Mouse (Mus musculus) myocyte (in vitro differentiated cells): ENCODE measurements around the gene Golim4. TPM values are rescaled to one million over a fixed set of nuclear protein-coding genes. Genes with fewer than 3 reads are reported as not detected.

ENCODE experiments used
- H3K27me3 ChIP-seq: one replicate; pipeline ENCODE4 v1.6.1; 2011; ENCODE audit not compliant: control insufficient read depth, insufficient read depth, insufficient read length
- H3K36me3 ChIP-seq: one replicate; pipeline ENCODE4 v1.6.1; 2011; ENCODE audit not compliant: control insufficient read depth, insufficient read depth
- H3K4me2 ChIP-seq: one replicate; pipeline ENCODE4 v1.6.1; 2011; ENCODE audit warnings: low read depth, control low read depth
- H3K4me3 ChIP-seq: one replicate; pipeline ENCODE4 v1.5.1; 2011; ENCODE audit warnings: mild to moderate bottlenecking, control low read depth, moderate library complexity
- H3K79me2 ChIP-seq: one replicate; pipeline ENCODE4 v1.6.1; 2011; ENCODE audit not compliant: control insufficient read depth, insufficient read depth
- H3ac ChIP-seq: one replicate; pipeline ENCODE4 v1.6.1; 2011; ENCODE audit not compliant: control insufficient read depth, insufficient read length
- CEBPB ChIP-seq: IDR thresholded peaks from 2 replicates; pipeline ENCODE4 v1.6.1; 2011; ENCODE audit warnings: mild to moderate bottlenecking, moderate library complexity; ENCODE audit not compliant: poor library complexity, insufficient read depth, severe bottlenecking
- E2F4 ChIP-seq: IDR thresholded peaks from one replicate; pipeline ENCODE4 v1.6.1; 2011; ENCODE audit warnings: mild to moderate bottlenecking, control low read depth, moderate library complexity; ENCODE audit not compliant: insufficient read depth
- MAX ChIP-seq: IDR thresholded peaks from one replicate; pipeline ENCODE4 v1.6.1; 2011; ENCODE audit warnings: low read depth, mild to moderate bottlenecking, control low read depth
- MYOD1 ChIP-seq, 3 experiments: IDR thresholded peaks; one replicate each; pipeline ENCODE4 v1.6.1; 2011; ENCODE audit warnings: control low read depth in 2 of 3, low read depth in 2 of 3, mild to moderate bottlenecking in 2 of 3, moderate library complexity in 1 of 3; ENCODE audit not compliant: insufficient read length in 2 of 3, control insufficient read depth in 1 of 3
- MYOG ChIP-seq, 3 experiments: IDR thresholded peaks; one replicate each; pipeline ENCODE4 v1.6.1; 2011; ENCODE audit warnings: control low read depth in 2 of 3, low read depth in 2 of 3, mild to moderate bottlenecking in 2 of 3; ENCODE audit not compliant: insufficient read length in 2 of 3, control insufficient read depth in 1 of 3, insufficient read depth in 1 of 3
- POLR2AphosphoS2 ChIP-seq: IDR thresholded peaks from one replicate; pipeline ENCODE4 v1.6.1; 2011; ENCODE audit warnings: low read depth, control low read depth; ENCODE audit not compliant: insufficient read length
- REST ChIP-seq: IDR thresholded peaks from one replicate; pipeline ENCODE4 v1.6.1; 2011; ENCODE audit warnings: mild to moderate bottlenecking, control low read depth, moderate library complexity; ENCODE audit not compliant: insufficient read depth, insufficient read length
- SRF ChIP-seq: IDR thresholded peaks from one replicate; pipeline ENCODE4 v1.6.1; 2011; ENCODE audit warnings: low read depth; ENCODE audit not compliant: control insufficient read depth, insufficient read length
- TCF12 ChIP-seq: IDR thresholded peaks from one replicate; pipeline ENCODE4 v1.6.1; 2011; ENCODE audit warnings: mild to moderate bottlenecking, control low read depth; ENCODE audit not compliant: poor library complexity, insufficient read depth, severe bottlenecking
- TCF3 ChIP-seq: IDR thresholded peaks from one replicate; pipeline ENCODE4 v1.6.1; 2011; ENCODE audit warnings: low read depth, control low read depth; ENCODE audit not compliant: insufficient read length
- USF1 ChIP-seq: IDR thresholded peaks from one replicate; pipeline ENCODE4 v1.6.1; 2011; ENCODE audit warnings: low read depth, mild to moderate bottlenecking, control low read depth, moderate library complexity
- polyA plus RNA-seq: library from polyadenylated mRNA; unstranded; fragments of >200 nt; fragmentation: generic; extraction: Trizol; gene quantifications from one replicate; pipeline ENCODE4 v1.2.1, GENCODE M21; 2012; ENCODE audit warnings: missing spikeins

The Golim4 gene
- polyA plus RNA-seq, 1 experiment: 11.7 TPM

- no peak overlapping the region for H3K4me3 ChIP-seq
- no peaks in the 10 kb centered on the region for H3K79me2 ChIP-seq
- TF ChIP-seq MYOG (IDR thresholded peaks at IDR 0.05; ENCODE audit: control insufficient read depth in 1 of 3, insufficient read depth in 1 of 3, insufficient read length in 2 of 3, low read depth in 2 of 3): no peak
- TF ChIP-seq SRF: no peak
- no peak for TF ChIP-seq POLR2AphosphoS2
- TF ChIP-seq USF1: no peak
- TF ChIP-seq E2F4: no peak
- no peak for TF ChIP-seq MAX
- TF ChIP-seq MYOD1 (IDR thresholded peaks at IDR 0.05; ENCODE audit: control insufficient read depth in 1 of 3, insufficient read length in 2 of 3, low read depth in 2 of 3): no peak
- no peak for TF ChIP-seq CEBPB
- no peak for TF ChIP-seq TCF12
- no peak for TF ChIP-seq REST
- H3K4me2 ChIP-seq: no peak overlapping the region
- peaks cover 28% of the 10 kb centered on the region for H3K36me3 ChIP-seq
- no peak overlapping the region for H3ac ChIP-seq
- H3K27me3 ChIP-seq: no peaks in the 10 kb centered on the region
Measured at GRCm38 (mm10) chr3:75891581-75891980, 65.2 kb downstream of the Golim4 start.

GRCm38 (mm10) chr3:75889323-75889722 lies 67.4 kb downstream of the Golim4 start:
- TF ChIP-seq USF1 (no peak), MYOG (IDR thresholded peaks at IDR 0.05; ENCODE audit: control insufficient read depth in 1 of 3, insufficient read depth in 1 of 3, insufficient read length in 2 of 3, low read depth in 2 of 3) (no peak), POLR2AphosphoS2 (no peak)
- Histone ChIP-seq H3K79me2 (no peaks in the 10 kb centered on the region), H3ac (no peak overlapping the region), H3K4me2 (no peak overlapping the region), H3K4me3 (no peak overlapping the region), H3K36me3 (peaks cover 31% of the 10 kb centered on the region), H3K27me3 (no peaks in the 10 kb centered on the region)

GRCm38 (mm10) chr3:75881582-75881981 lies 75.2 kb downstream of the Golim4 start:
- Histone ChIP-seq H3K79me2 (no peaks in the 10 kb centered on the region), H3K4me2 (no peak overlapping the region)

GRCm38 (mm10) chr3:75879269-75879668 lies 77.5 kb downstream of the Golim4 start:
- Histone ChIP-seq H3K4me3 (no peak overlapping the region), H3K27me3 (no peaks in the 10 kb centered on the region), H3K79me2 (no peaks in the 10 kb centered on the region), H3K36me3 (peaks cover 24% of the 10 kb centered on the region), H3K4me2 (no peak overlapping the region), H3ac (no peak overlapping the region)
- no peak for TF ChIP-seq USF1
- TF ChIP-seq E2F4: no peak
- TF ChIP-seq REST: no peak

More at GRCm38 (mm10) chr3:75881582-75881981, 75.2 kb downstream of the Golim4 start:
- no peak overlapping the region for H3ac ChIP-seq
- no peaks in the 10 kb centered on the region for H3K27me3 ChIP-seq
- peak in 1 of 3 experiments; percentile 45 for TF ChIP-seq MYOG (IDR thresholded peaks at IDR 0.05; ENCODE audit: control insufficient read depth in 1 of 3, insufficient read depth in 1 of 3, insufficient read length in 2 of 3, low read depth in 2 of 3)
- no peak for TF ChIP-seq TCF3
- peak in 1 of 3 experiments; percentile 7 for TF ChIP-seq MYOD1 (IDR thresholded peaks at IDR 0.05; ENCODE audit: control insufficient read depth in 1 of 3, insufficient read length in 2 of 3, low read depth in 2 of 3)
- peaks cover 18% of the 10 kb centered on the region for H3K36me3 ChIP-seq
- no peak overlapping the region for H3K4me3 ChIP-seq

GRCm38 (mm10) chr3:75868886-75869285 lies 87.9 kb downstream of the Golim4 start:
- no peaks in the 10 kb centered on the region for H3K27me3 ChIP-seq
- H3K79me2 ChIP-seq: no peaks in the 10 kb centered on the region
- no peak for TF ChIP-seq MYOD1 (IDR thresholded peaks at IDR 0.05; ENCODE audit: control insufficient read depth in 1 of 3, insufficient read length in 2 of 3, low read depth in 2 of 3)
- TF ChIP-seq MAX: no peak
- no peak for TF ChIP-seq TCF12
- no peak for TF ChIP-seq MYOG (IDR thresholded peaks at IDR 0.05; ENCODE audit: control insufficient read depth in 1 of 3, insufficient read depth in 1 of 3, insufficient read length in 2 of 3, low read depth in 2 of 3)
- no peak for TF ChIP-seq E2F4
- TF ChIP-seq CEBPB: no peak
- TF ChIP-seq TCF3: no peak
- TF ChIP-seq USF1: no peak
- no peak for TF ChIP-seq POLR2AphosphoS2
- no peak for TF ChIP-seq SRF
- no peak for TF ChIP-seq REST
- H3K4me3 ChIP-seq: no peak overlapping the region
- H3ac ChIP-seq: no peak overlapping the region
- H3K4me2 ChIP-seq: no peak overlapping the region
- no peaks in the 10 kb centered on the region for H3K36me3 ChIP-seq

GRCm38 (mm10) chr3:75864203-75864602 lies 92.5 kb downstream of the Golim4 start:
- H3K36me3 ChIP-seq: no peaks in the 10 kb centered on the region
- no peaks in the 10 kb centered on the region for H3K27me3 ChIP-seq
- no peak overlapping the region for H3K4me3 ChIP-seq
- H3K79me2 ChIP-seq: no peaks in the 10 kb centered on the region
- H3K4me2 ChIP-seq: no peak overlapping the region
- no peak for TF ChIP-seq CEBPB
- no peak overlapping the region for H3ac ChIP-seq
